Mouse (Mus musculus): ENCODE data around the gene Actl6b. TPM values are rescaled to one million over a fixed set of nuclear protein-coding genes. Genes with fewer than 3 reads are reported as not detected.
"Not testable (repeated sequence)": the region's sequence is repeated elsewhere in the genome, so short reads cannot be mapped to it uniquely, and the experiment has no call there.

Gene Actl6b
- total RNA-seq, 4 experiments from 2014 or later, result not detected

DNA sequence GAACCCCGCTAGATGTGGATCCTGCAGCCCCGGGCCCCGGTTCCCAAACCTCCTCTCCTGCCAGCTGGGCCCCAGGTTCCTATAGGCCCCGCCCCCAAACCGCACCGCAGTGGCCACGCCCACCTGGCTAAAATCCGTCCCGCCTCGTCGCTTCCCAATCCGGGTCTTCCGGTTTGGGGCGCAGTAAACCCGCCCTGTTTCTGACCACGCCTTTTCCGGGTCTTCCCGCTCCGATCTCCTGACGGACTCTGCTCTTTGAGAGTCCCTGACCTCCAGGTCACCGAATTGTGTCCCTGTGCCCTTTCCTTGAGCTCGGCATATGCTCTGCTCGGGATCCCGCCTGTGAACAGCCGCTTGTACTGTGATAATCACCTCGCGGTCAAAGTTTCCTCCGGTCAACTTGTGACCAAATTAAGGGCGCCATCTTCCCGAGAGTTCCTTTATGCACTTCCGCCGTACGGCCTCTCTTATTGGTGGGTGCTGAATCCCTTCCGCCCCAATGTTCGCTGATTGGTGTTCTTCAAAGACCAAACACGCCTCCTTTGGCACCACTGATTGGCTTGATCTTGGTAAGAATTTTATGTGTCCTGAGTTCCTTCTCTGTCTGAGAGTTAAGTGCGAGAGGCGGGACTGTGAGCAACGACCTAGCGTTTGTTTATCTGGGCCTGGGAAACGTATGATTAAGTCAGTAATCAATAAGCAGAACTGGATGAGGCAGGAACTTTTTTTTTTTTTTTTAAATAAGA is 47.5 kb downstream of the Actl6b start, which contains the start of gene Mospd3:
Gene Mospd3, minus strand, starts transcription at position 440 of the 746 bp plus-strand sequence.
- DNase-seq (ENCODE audit: low spot score in 2 of 2), result peak; percentile 91 to 93

DNA sequence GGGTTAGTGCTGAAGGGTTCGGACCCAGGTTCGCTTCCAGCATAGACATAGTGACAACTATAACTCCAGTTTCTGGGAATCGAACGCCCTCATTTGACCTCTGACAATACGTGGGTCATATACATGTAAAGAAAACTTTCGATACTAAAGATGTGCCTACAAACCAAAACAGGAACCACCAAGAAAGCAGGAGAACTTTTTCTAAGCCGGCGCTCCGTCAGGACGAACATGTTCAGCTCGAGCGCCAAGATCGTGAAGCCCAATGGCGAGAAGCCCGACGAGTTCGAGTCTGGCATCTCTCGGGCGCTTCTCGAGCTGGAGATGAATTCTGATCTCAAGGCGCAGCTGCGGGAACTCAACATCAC is 48.0 kb downstream of the Actl6b start:
- no peak for DNase-seq (ENCODE audit: low spot score in 2 of 2)

DNA sequence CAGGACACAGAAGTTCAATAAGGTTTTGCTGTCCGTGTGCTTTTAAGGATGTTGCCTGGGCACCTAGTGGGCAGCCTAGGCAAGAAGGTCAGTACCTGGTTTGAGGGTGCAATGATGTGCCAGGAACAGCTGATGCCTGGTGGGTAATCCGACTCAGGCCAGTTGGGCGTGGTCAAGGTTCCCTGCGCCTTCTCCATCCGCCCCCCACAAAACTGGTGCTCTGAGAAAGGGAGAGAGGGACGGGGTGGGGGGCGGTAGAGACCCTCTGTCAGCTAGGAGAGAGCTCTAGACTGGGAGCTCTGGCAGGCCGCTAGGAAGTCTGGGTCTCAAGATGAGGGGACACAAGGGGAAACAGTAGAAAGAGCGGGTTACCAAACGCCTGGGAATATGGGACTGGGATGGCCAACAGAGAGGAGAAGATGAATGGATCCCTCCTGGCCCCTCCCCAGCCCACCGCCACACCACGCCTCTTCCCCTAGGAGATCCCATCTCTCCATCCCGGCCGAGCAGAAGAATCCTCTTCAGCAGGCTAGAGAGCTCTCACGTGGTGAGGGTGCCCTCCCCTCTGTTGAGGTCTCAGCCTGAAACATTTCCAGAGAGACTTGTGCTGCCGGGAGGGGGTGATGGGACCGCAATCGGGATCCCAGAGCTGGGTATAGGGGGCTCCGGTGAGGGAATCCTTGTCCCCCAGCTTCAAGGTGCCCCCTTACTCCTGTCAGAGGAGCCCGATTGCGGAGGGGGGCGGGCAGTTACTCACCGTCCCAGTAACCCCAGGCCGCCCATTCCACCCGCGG is 54.7 kb downstream of the Actl6b start:
- DNase-seq (ENCODE audit: low spot score in 2 of 2), result no peak

DNA sequence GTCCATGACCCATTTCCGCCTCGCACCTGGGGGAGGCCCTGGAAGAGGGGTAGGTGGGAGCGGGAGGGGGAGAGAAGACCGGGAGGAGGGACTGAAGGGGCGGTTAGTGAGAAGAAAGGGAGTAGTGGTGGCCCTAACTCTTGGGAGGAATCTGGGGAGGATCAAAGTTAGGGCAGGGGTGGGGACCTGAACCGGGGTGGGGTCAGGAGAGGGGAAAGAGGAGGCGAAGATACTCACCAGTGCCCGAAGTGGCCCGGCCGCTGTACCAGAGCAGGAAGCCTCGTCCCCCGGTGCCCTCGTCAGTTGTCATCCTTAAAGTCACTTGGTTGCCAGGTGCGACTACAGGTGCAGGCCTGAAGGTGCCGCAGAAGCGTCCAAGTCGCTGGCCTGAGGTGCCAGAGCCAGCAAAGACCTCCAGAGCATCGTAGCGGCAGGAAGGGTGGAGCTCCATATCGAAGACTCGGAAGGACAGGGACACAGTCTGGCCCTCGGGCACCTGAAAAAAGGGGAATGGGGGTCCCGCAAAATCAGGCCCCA is 55.4 kb downstream of the Actl6b start:
- DNase-seq (ENCODE audit: low spot score in 2 of 2), result no peak

DNA sequence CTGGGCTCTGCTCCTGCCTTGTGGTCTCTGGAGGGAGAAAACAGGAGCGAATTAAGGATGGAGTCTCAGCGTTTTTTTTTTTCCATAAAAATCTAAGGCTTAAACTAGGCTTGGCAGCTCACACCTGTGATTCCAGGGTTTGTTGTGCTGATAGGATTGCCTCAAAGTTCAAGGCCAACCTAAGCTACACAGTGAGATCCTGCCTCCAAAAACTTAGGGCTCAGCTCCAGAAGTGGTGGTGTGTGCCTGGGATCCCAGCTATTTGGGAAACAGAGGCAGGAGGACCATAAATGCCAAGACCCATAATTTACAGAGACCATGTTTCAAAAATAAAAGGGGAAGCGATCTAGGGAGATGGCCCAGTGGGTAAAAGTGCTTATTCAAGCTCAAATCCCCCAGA is 56.0 kb downstream of the Actl6b start:
- no peak for DNase-seq (ENCODE audit: low spot score in 2 of 2)

DNA sequence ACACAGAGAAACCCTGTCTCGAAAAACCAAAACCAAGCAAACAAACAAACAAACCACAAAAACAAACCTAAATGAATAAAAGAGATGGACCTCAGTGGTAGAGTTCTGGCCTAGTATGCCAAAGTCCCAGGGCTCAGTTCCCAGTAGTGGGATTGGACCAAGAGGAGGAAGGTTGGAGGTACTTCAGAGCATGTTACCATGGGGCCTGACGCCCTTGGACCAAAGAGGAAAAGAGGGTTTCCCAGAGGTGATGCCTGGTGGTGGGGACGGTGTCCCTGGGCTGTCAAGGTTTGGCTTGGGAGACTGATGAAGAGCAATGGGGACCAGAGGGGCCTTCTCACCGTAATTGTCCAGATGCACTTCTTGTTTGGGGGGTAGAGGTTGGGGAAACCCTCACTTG is 56.7 kb downstream of the Actl6b start:
- DNase-seq (ENCODE audit: low spot score in 2 of 2), result no peak

DNA sequence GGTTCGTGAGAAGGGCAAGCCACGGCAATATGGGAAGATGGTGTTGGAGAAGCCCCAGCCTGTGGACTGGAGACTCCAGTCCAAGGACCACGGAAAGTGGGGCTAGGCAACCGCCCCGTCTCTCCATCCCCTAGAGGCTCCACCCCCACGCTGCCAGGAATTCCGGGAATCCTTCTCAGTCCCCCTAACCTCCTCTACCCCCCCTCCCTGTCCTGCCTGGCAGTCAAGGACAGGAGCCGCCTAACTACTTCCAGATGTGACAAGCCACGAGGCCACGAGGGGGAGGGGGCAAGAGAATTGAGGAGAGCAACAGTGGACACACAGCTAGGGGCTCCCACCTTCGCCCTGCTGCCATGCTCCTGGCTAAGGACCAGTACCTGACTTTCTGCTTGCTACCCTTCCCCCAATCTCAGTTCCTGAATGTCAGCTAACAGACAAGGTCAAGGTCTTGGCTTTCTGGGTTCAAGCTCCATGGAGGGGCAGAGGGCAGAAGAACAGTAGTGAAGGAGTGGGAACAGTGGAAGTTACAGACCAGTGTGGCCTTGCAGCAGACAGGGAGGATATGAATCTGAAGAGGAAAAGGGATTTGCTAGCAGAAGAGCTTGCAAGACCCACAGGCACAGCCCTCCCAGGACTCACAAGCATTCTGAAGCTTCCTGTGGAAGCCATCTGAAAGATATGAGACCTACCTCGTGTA is 57.4 kb downstream of the Actl6b start:
- peak; percentile 79 to 81 for DNase-seq (ENCODE audit: low spot score in 2 of 2)

DNA sequence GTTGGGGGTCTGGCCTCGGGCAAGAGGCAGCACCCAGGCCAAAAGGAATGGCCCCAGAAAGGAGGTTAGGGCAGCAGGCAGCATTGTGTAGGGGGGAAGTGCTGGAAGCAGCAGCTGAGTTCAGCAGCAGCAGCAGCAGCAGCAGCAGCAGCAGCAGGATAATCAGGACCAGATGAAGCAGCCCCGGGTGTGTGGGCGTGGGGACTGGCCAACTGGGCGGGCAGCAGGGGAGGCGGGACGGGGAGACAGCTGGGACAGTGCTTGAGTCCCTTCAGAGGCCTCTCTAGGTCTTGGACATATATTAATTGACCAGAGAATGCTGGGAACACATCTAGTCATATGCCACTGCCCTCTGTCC is 57.9 kb downstream of the Actl6b start:
- DNase-seq (ENCODE audit: low spot score in 2 of 2), result peak; percentile 52 to 74

DNA sequence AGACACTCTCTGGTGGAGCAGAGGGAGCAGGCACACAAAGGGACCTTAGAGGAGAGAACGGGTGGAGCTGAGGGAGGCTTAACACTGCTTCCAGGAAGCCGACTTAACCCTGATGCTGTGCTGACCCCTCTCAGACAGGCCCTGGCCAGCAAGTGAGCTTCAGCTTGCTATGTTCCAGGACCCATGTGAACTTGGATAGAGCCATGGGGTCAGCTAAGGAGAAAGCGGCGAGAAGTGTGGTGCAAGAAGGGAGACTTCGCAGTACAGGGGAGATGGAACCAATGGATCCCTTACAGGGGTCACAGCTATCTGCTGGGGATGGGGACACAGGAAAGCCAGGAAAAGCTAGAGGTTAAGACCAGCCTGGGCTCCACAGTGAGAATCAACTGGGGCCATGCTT is 59.8 kb downstream of the Actl6b start:
- no peak for DNase-seq (ENCODE audit: low spot score in 2 of 2)

DNA sequence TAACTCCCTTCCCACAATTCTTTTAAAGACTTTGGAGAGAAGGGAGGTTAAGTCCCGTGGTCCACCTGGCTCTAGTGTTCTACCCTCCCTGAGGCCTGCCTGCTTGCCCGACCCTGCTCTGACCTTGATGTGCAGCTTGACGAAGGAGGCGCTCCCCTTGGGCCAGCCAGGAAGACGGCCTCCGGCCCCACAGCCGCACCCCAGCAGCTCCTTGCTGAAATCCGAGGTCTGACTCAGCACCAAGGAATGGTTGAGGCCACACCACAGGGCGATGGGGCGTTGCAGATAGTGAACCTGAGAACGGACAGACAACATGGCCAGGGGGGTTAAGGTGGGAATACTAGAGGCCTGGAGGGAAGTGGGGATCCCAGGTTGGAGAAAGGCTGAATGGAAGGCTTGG is 60.2 kb downstream of the Actl6b start, which contains the start of gene Pcolce:
Gene Pcolce, minus strand, starts transcription at position 235 of the 400 bp plus-strand sequence.
- no peak for DNase-seq (ENCODE audit: low spot score in 2 of 2)

DNA sequence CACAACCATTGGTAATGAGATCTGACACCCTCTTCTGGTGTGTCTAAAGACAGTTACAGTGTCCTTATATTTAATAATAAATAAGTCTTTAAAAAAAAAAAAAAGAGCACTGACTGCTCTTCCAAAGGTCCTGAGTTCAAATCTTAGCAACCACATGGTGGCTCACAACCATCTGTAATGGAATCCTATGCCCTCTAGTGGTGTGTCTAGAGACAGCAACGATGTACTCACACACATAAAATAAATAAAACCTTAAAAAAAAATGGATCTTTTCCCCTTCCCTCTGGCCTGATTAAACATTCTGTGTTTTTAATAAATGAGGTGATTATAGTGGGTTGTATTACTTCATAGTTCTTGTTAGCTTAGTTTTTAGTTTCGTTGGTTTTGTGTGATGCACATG is 61.6 kb downstream of the Actl6b start:
- DNase-seq (ENCODE audit: low spot score in 2 of 2), result not testable (repeated sequence)

DNA sequence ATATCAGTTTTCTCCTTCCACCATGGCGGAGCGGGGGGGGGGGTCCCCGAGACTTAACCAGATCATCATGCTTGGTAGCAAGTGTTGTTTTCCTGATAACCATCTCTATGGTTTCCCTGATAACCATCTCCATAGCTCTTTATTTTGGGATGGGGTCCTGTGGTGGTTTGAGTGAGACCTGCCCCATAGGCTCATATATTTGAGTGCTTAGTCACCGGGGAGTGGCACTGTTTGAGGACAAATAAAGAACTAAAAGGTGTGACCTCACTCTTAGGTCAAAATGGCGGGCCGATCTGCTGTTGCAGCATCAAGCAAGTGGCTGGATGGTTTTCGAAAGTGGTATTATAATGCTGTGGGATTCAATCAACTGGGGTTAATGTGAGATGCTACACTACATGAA is 62.0 kb downstream of the Actl6b start:
- no peak for DNase-seq (ENCODE audit: low spot score in 2 of 2)

Small RNA genes lying within 50 kb of the gene (microRNA-seq; reads per million reads assigned to microRNA genes)
- not detected for gene Mir6418

Other genes starting within 250 kb of the Actl6b start
- 10 to 100 TPM; 30.0 to 37.2 (median 34.0) TPM for gene Srrt, start 245.8 kb upstream of the Actl6b start, total RNA-seq (2022)
- gene Trip6, start 239.1 kb upstream of the Actl6b start, total RNA-seq (2022), result 1 to 10 TPM; 1.4 to 3.9 (median 2.1) TPM
- gene Slc12a9, start 219.9 kb upstream of the Actl6b start, total RNA-seq (2022), result 1 to 10 TPM; 1.7 to 3.6 (median 1.9) TPM
- 10 to 100 TPM in 1 of 4 experiments, 1 to 10 TPM in 3; 6.9 to 10.7 (median 8.6) TPM for gene Ephb4, start 203.4 kb upstream of the Actl6b start, total RNA-seq (2022)
- gene Zan, start 76.5 kb upstream of the Actl6b start, total RNA-seq (2022), result under 1 TPM in 2 of 4 experiments, not detected in 2; 0.02 to 0.54 TPM
- 10 to 100 TPM; 10.5 to 11.7 (median 11.2) TPM for gene Pop7, start 51.0 kb upstream of the Actl6b start, total RNA-seq (2022)
- gene Gigyf1, start 35.0 kb upstream of the Actl6b start, total RNA-seq (2022), result 10 to 100 TPM; 21.2 to 25.5 (median 22.6) TPM
- not detected for gene Epo, start 20.3 kb upstream of the Actl6b start, total RNA-seq (2022)
- 100 to 1,000 TPM; 118 to 137 (median 128) TPM for gene Gnb2, start 20.0 kb upstream of the Actl6b start, total RNA-seq (2022)
- not detected for gene Tfr2, start 16.3 kb downstream of the Actl6b start, total RNA-seq (2022)
- gene Mospd3, start 47.5 kb downstream of the Actl6b start, total RNA-seq (2022), result 10 to 100 TPM; 10.1 to 13.6 (median 11.6) TPM
- 10 to 100 TPM; 16.2 to 35.4 (median 22.9) TPM for gene Pcolce, start 60.3 kb downstream of the Actl6b start, total RNA-seq (2022)
- under 1 TPM in 2 of 4 experiments, not detected in 2; 0.20 to 0.29 TPM for gene Fbxo24, start 75.5 kb downstream of the Actl6b start, total RNA-seq (2022)
- gene Lrch4, start 75.6 kb downstream of the Actl6b start, total RNA-seq (2022), result 10 to 100 TPM; 12.7 to 15.7 (median 14.6) TPM
- gene Gm20605, start 75.7 kb downstream of the Actl6b start, total RNA-seq (2022), result 1 to 10 TPM; 1.9 to 3.5 (median 2.5) TPM
- 1 to 10 TPM in 2 of 4 experiments, under 1 TPM in 2; 0.75 to 1.8 (median 1.1) TPM for gene Sap25, start 87.8 kb downstream of the Actl6b start, total RNA-seq (2022)
- under 1 TPM; 0.19 to 0.81 (median 0.25) TPM for gene Irs3, start 92.2 kb downstream of the Actl6b start, total RNA-seq (2022)
- 1 to 10 TPM; 2.4 to 4.4 (median 3.3) TPM for gene Agfg2, start 131.2 kb downstream of the Actl6b start, total RNA-seq (2022)
- under 1 TPM in 2 of 4 experiments, not detected in 2; 0.10 to 0.16 TPM for gene Nyap1, start 188.1 kb downstream of the Actl6b start, total RNA-seq (2022)
- gene Tsc22d4, start 192.2 kb downstream of the Actl6b start, total RNA-seq (2022), result 10 to 100 TPM; 39.6 to 68.9 (median 47.7) TPM
- 1 to 10 TPM; 4.7 to 6.0 (median 5.3) TPM for gene Ppp1r35, start 225.3 kb downstream of the Actl6b start, total RNA-seq (2022)
- 10 to 100 TPM; 23.0 to 24.2 (median 23.3) TPM for gene Mepce, start 234.1 kb downstream of the Actl6b start, total RNA-seq (2022)
- gene Zcwpw1, start 234.3 kb downstream of the Actl6b start, total RNA-seq (2022), result under 1 TPM in 2 of 4 experiments, not detected in 2; 0.24 to 0.31 TPM